Mouse (Mus musculus) lung, postnatal 0 days (tissue): ENCODE results near the gene Rpl23. TPM values are rescaled to one million over a fixed set of nuclear protein-coding genes. Genes with fewer than 3 reads are reported as not detected.
"Not testable (repeated sequence)": the region's sequence is repeated elsewhere in the genome, so short reads cannot be mapped to it uniquely, and the experiment has no call there.

Source experiments
- ATAC-seq: fragments of 200-750 bp; cut with Nextera tagmentation; 2 replicates; pipeline ENCODE4 v1.8.0; 2017; ENCODE audit warnings: moderate library complexity
- DNase-seq: peaks from one replicate; pipeline ENCODE4 v3.0.0-alpha.2; 2016; ENCODE audit warnings: low spot score
- H3K27ac ChIP-seq: fragments of 300-500 bp; sonication (generic); 2 replicates; pipeline ENCODE4 v1.5.1; 2014; ENCODE audit warnings: antibody characterized with exemption, mild to moderate bottlenecking, low read length, mixed read lengths
- H3K27me3 ChIP-seq: fragments of 300-500 bp; sonication (generic); replicated peaks from 2 replicates; pipeline ENCODE4 v1.6.1; 2014; ENCODE audit warnings: low read length, mixed read lengths; ENCODE audit not compliant: insufficient read depth
- H3K36me3 ChIP-seq: fragments of 300-500 bp; sonication (generic); 2 replicates; pipeline ENCODE4 v1.6.1; 2014; ENCODE audit warnings: low read length, mixed read lengths; ENCODE audit not compliant: insufficient read depth
- H3K4me1 ChIP-seq: fragments of 300-500 bp; sonication (generic); 2 replicates; pipeline ENCODE4 v1.6.1; 2014; ENCODE audit warnings: antibody characterized with exemption, low read depth, low read length, mixed read lengths; ENCODE audit not compliant: insufficient read depth
- H3K4me2 ChIP-seq: fragments of 300-500 bp; sonication (generic); replicated peaks from 2 replicates; pipeline ENCODE4 v1.6.1; 2014; ENCODE audit warnings: low read depth, mild to moderate bottlenecking, low read length, moderate library complexity, mixed read lengths
- H3K4me3 ChIP-seq: fragments of 300-500 bp; sonication (generic); 2 replicates; pipeline ENCODE4 v1.5.1; 2014; ENCODE audit warnings: low read depth, low read length
- H3K9ac ChIP-seq: fragments of 300-500 bp; sonication (generic); replicated peaks from 2 replicates; pipeline ENCODE4 v1.6.1; 2014; ENCODE audit warnings: low read depth, mild to moderate bottlenecking
- H3K9me3 ChIP-seq: fragments of 300-500 bp; sonication (generic); 2 replicates; pipeline ENCODE4 v1.6.1; 2016; ENCODE audit warnings: low read length, mixed read lengths
- CTCF ChIP-seq: IDR thresholded peaks from 2 replicates; pipeline ENCODE4 v1.5.1; 2016; ENCODE audit warnings: antibody characterized with exemption, mild to moderate bottlenecking
- EP300 ChIP-seq: IDR thresholded peaks from 2 replicates; pipeline ENCODE4 v1.6.1; 2016; ENCODE audit warnings: antibody characterized with exemption, mild to moderate bottlenecking, control low read depth
- WGBS: fragments of 180-500 bp; shearing (Covaris S2); extraction: QIAGEN DNeasy Blood & Tissue Kit; methylation state at CpG from one replicate; pipeline ENCODE4 v1.1.7; 2014; 5-methylcytosine and 5-hydroxymethylcytosine counted together
- polyA plus RNA-seq: library from polyadenylated mRNA; unstranded; fragments of >200 nt; fragmentation: Nextera tagmentation; extraction: Ambion mirVana; gene quantifications from 2 replicates; pipeline ENCODE4 v1.2.1, GENCODE M21; 2015

Rpl23 gene
- polyA plus RNA-seq, 1 experiment from 2014 or later = 478 TPM

GRCm38 (mm10) chr11:97793165-97793564, 10.9 kb upstream of the Rpl23 start:
- Histone ChIP-seq H3K36me3 (no peaks in the 10 kb centered on the region), H3K9ac (no peak overlapping the region), H3K27me3 (no peaks in the 10 kb centered on the region), H3K27ac (no peak overlapping the region), H3K4me3 (no peak overlapping the region), H3K9me3 (no peaks in the 10 kb centered on the region), H3K4me1 (no peaks in the 10 kb centered on the region), H3K4me2 (no peak overlapping the region)
- WGBS = 3% methylated on average over 2 of the region's 2 CpGs
- TF ChIP-seq EP300 (no peak), CTCF (peak; percentile 79)
- peak; percentile 69 for DNase-seq
- ATAC-seq = no peak

- not testable (repeated sequence) for H3K27ac ChIP-seq, H3K4me2 ChIP-seq, H3K9me3 ChIP-seq, H3K4me1 ChIP-seq, H3K9ac ChIP-seq, H3K27me3 ChIP-seq, ATAC-seq, DNase-seq, H3K4me3 ChIP-seq, H3K36me3 ChIP-seq
- 61% methylated on average over 2 of the region's 2 CpGs for WGBS
These were observed 8.7 kb upstream of the Rpl23 start for GRCm38 (mm10) chr11:97790778-97791438.

- no peak overlapping the region for H3K9ac ChIP-seq
- no peak for DNase-seq
- H3K4me3 ChIP-seq = no peak overlapping the region
- no peaks in the 10 kb centered on the region for H3K4me1 ChIP-seq
- no peak overlapping the region for H3K27ac ChIP-seq
- TF ChIP-seq CTCF (no peak), EP300 (no peak)
- H3K9me3 ChIP-seq = no peaks in the 10 kb centered on the region
- WGBS = 74% methylated on average over 5 of the region's 5 CpGs
- H3K27me3 ChIP-seq = no peaks in the 10 kb centered on the region
- H3K36me3 ChIP-seq = no peaks in the 10 kb centered on the region
- ATAC-seq = no peak
- H3K4me2 ChIP-seq = no peak overlapping the region
These were observed 7.5 kb upstream of the Rpl23 start for GRCm38 (mm10) chr11:97789727-97790126.

DNA sequence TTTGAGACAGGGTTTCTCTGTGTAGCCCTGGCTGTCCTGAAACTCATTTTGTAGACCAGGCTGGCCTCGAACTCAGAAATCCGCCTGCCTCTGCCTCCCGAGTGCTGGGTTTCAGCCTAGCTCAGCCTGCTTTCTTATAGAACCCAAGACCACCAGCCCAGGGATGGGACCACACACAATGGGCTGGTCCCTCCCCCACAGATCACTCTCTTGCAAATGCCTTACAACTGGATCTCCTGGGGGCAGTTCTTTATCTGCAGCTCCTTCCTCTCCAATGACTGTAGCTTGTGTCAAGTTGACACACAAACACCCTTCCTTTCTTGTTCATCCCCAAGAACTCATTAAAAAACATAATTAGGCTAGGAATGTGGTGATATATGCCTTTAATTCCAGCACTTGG, 5.7 kb upstream of the Rpl23 start:
- H3K36me3 ChIP-seq = no peaks in the 10 kb centered on the region
- no peak overlapping the region for H3K27ac ChIP-seq
- no peaks in the 10 kb centered on the region for H3K9me3 ChIP-seq
- WGBS = 82% methylated on average over 3 of the region's 3 CpGs
- no peak for ATAC-seq
- H3K4me2 ChIP-seq = no peak overlapping the region
- no peak overlapping the region for H3K4me3 ChIP-seq
- no peaks in the 10 kb centered on the region for H3K27me3 ChIP-seq
- H3K4me1 ChIP-seq = no peaks in the 10 kb centered on the region
- no peak overlapping the region for H3K9ac ChIP-seq
- DNase-seq = no peak
- no peak for TF ChIP-seq EP300

DNA sequence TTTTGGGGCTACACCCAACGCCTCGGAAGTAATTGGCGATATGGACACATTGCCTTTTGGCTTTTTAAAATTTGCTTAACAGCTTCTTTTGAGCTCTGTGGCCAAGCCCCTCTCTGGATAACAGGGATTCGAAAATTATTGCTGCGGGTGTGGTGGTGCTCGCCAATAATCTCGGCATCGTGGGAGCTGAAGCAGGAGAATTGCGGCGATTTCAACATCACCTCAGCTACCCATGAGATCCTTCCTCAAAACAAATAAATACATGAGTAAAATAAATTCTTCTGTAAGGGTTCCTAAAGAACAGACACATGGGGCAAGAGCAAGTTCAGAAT, 293 bp upstream of the Rpl23 start:
- peak; percentile 27 for ATAC-seq
- no peaks in the 10 kb centered on the region for H3K27me3 ChIP-seq
- WGBS = 0% methylated on average over 10 of the region's 10 CpGs

DNA sequence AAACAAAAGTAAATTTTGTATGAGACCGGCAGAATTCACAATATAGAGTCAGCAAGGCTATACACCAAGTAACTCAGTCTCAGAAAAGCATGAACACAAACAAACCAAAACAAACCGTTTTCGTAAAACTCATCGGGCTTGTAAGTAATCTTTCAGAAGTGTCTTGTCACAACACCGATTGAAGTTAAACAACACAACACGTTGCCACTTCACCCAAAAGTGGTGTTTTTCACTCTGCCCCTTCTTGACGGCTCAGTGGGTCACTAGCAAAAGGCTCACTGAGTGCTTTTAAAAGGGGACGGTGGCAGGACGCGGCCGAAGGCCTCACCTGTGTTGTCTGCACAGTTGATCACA, 782 bp downstream of the Rpl23 start:
- TF ChIP-seq CTCF (no peak), EP300 (no peak)
- peak overlapping the region; percentile 68 for H3K4me3 ChIP-seq
- DNase-seq (no peak), ATAC-seq (no peak)
- H3K9ac ChIP-seq = peak overlapping the region; percentile 93
- WGBS = 2% methylated on average over 11 of the region's 11 CpGs
- no peaks in the 10 kb centered on the region for H3K27me3 ChIP-seq
- no peaks in the 10 kb centered on the region for H3K9me3 ChIP-seq
- peak overlapping the region; percentile 78 for H3K4me2 ChIP-seq
- H3K4me1 ChIP-seq = peaks cover 5% of the 10 kb centered on the region; the same call in 1 of the 2 replicates
- peaks cover 16% of the 10 kb centered on the region; the same call in 1 of the 2 replicates for H3K36me3 ChIP-seq
- peak overlapping the region; percentile 93 for H3K27ac ChIP-seq

More for the DNA sequence above, 293 bp upstream of the Rpl23 start:
- H3K36me3 ChIP-seq = peaks cover 11% of the 10 kb centered on the region; the same call in 1 of the 2 replicates
- DNase-seq = no peak
- H3K9ac ChIP-seq = peak overlapping the region; percentile 68
- peak overlapping the region; percentile 93 for H3K27ac ChIP-seq
- H3K9me3 ChIP-seq = no peaks in the 10 kb centered on the region
- H3K4me2 ChIP-seq = peak overlapping the region; percentile 78
- H3K4me1 ChIP-seq = peaks cover 5% of the 10 kb centered on the region; the same call in 1 of the 2 replicates
- peak overlapping the region; percentile 68 for H3K4me3 ChIP-seq
- TF ChIP-seq EP300 (0 out of 2 replicates have a peak, but pooled peaks have one; percentile 24), CTCF (no peak)
